Mouse (Mus musculus): ENCODE measurements around the gene Dab1.

DNA sequence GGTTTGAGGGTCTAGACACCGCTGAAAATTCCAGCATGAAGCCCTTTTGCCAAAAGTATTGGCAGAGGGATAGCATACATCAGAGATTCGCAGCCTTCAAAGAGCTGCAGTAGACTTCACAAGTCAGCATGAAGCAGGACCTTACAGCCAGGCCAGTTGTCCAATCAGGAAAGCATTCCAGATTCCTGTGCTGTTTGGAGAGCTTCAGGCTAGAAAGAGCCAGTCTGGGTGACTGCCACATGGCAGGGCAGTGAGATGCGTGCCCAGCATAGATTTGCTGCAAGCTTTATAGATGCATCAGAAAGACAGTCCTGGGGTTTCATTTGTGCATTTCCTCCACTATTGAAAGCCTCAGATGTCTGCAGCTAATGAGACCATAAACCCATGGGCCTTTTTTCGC, 66.0 kb downstream of the Dab1 start:
- TF ChIP-seq POLR2A (IDR thresholded peaks at IDR 0.05; ENCODE audit: low read depth, low read length) (no peak), CTCF (IDR thresholded peaks at IDR 0.05; ENCODE audit: extremely low read depth, insufficient read depth, insufficient read length, insufficient replicate concordance) (no peak)

Measured in spleen, adult 2 months (tissue).